Mouse (Mus musculus) layer of hippocampus, postnatal 10 days (tissue): Measurements from ENCODE around the gene Polh. TPM values are rescaled to one million over a fixed set of nuclear protein-coding genes. Genes with fewer than 3 reads are reported as not detected.

Source experiments
- DNase-seq, 2 experiments: peaks; one replicate each; pipeline ENCODE4 v3.0.0; 2021; ENCODE audit warnings: low spot score in 2 of 2
- long read RNA-seq: library from polyadenylated mRNA; stranded (forward); transcript quantifications from one replicate; pipeline ENCODE4 v2.0.0, GENCODE M21; 2023
- total RNA-seq, 2 experiments: library from RNA; stranded (reverse); gene quantifications; 2 replicates each; pipeline ENCODE4 v1.2.3; 2021

Polh gene
- total RNA-seq = 1 to 10 TPM; 6.8 to 7.5 TPM
- long read RNA-seq, partial matches to known transcripts = 0 of 2 reads
- long read RNA-seq, other reads (novel, unspliced or antisense) = 0 of 2 reads

GRCm38 (mm10) chr17:46202421-46203071 is at the start of gene Polh, which contains the start of gene Xpo5:
TSS of gene Polh (minus strand) at chr17:46202645.
TSS of gene Xpo5 (plus strand) at chr17:46202782.
- peak; percentile 88 to 93 for DNase-seq

GRCm38 (mm10) chr17:46251174-46251573 is 48.7 kb upstream of the Polh start:
- DNase-seq = no peak

- DNase-seq = no peak
Observed at GRCm38 (mm10) chr17:46248189-46248522, 45.7 kb upstream of the Polh start.

GRCm38 (mm10) chr17:46247512-46248188 is 45.2 kb upstream of the Polh start, which contains the start of the genes Polr1c and Yipf3:
TSS of gene Polr1c (minus strand) at chr17:46248054.
TSS of gene Yipf3 (plus strand) at chr17:46248080.
- peak; percentile 94 to 96 for DNase-seq

GRCm38 (mm10) chr17:46244579-46244978 is 42.1 kb upstream of the Polh start:
- DNase-seq = no peak

GRCm38 (mm10) chr17:46243624-46244023 is 41.2 kb upstream of the Polh start:
- no peak for DNase-seq

- DNase-seq = no peak
Observed at GRCm38 (mm10) chr17:46242993-46243392, 40.5 kb upstream of the Polh start.

- no peak for DNase-seq
Observed at GRCm38 (mm10) chr17:46242274-46242673, 39.8 kb upstream of the Polh start.

- DNase-seq = no peak
Observed at GRCm38 (mm10) chr17:46241471-46241870, 39.0 kb upstream of the Polh start.

- no peak for DNase-seq
Observed at GRCm38 (mm10) chr17:46239516-46240114, 37.2 kb upstream of the Polh start.

GRCm38 (mm10) chr17:46237480-46237879 is 35.0 kb upstream of the Polh start:
- no peak for DNase-seq

GRCm38 (mm10) chr17:46237079-46237478 is 34.6 kb upstream of the Polh start:
- no peak for DNase-seq

- no peak for DNase-seq
Observed at GRCm38 (mm10) chr17:46236067-46236466, 33.6 kb upstream of the Polh start.

- no peak for DNase-seq
Observed at GRCm38 (mm10) chr17:46227576-46227975, 25.1 kb upstream of the Polh start.

GRCm38 (mm10) chr17:46221601-46222000 is 19.2 kb upstream of the Polh start:
- DNase-seq = no peak

- DNase-seq = no peak
Observed at GRCm38 (mm10) chr17:46210550-46210949, 8.1 kb upstream of the Polh start.

- DNase-seq = no peak
Observed at GRCm38 (mm10) chr17:46206676-46207075, 4.2 kb upstream of the Polh start.

- no peak for DNase-seq
Observed at GRCm38 (mm10) chr17:46203078-46203477, 633 bp upstream of the Polh start.

- no peak for DNase-seq
Observed at GRCm38 (mm10) chr17:46201151-46201550, 1.3 kb downstream of the Polh start.

GRCm38 (mm10) chr17:46188829-46189228 is 13.6 kb downstream of the Polh start:
- no peak for DNase-seq

- DNase-seq = peak in 1 of 2 experiments; percentile 35
Observed at GRCm38 (mm10) chr17:46182273-46182672, 20.2 kb downstream of the Polh start.

- no peak for DNase-seq
Observed at GRCm38 (mm10) chr17:46170538-46170937, 31.9 kb downstream of the Polh start.
